In genomic region chr5:64877235-64878026, GRCm38 (mm10) we compare ENCODE assay signal across 8 mouse cellular contexts. TPM values are rescaled to one million over a fixed set of nuclear protein-coding genes. Genes with fewer than 3 reads are reported as not detected.
A peak's percentile ranks its signal among the peaks of the same experiment; 100 is the strongest.
DNase-seq lines count a peak whose midpoint lies in the region; ATAC-seq lines count a peak whose summit lies in the region.

No protein-coding gene starts in this region.

- H3K4me1 ChIP-seq in liver, embryonic 11.5 days (replicated peaks; ENCODE audit: control insufficient read depth, insufficient read depth, low read length), result peaks cover 8% of the 10 kb centered on the region
- peaks cover 36% of the 10 kb centered on the region for H3K4me1 ChIP-seq in embryonic facial prominence, embryonic 15.5 days
- H3K4me1 ChIP-seq in limb, embryonic 13.5 days, result peaks cover 40% of the 10 kb centered on the region
- H3K4me1 ChIP-seq in stomach, embryonic 16.5 days (ENCODE audit: control insufficient read depth, insufficient read depth, low read length), result peaks cover 29% of the 10 kb centered on the region

- no peak overlapping the region for H3K4me2 ChIP-seq in liver, embryonic 11.5 days
- peak overlapping the region; percentile 4; the same call in 1 of the 2 replicates for H3K4me2 ChIP-seq in embryonic facial prominence, embryonic 15.5 days (replicated peaks)
- H3K4me2 ChIP-seq in limb, embryonic 13.5 days (replicated peaks), result peak overlapping the region; percentile 25; the same call in 1 of the 2 replicates
- H3K4me2 ChIP-seq in stomach, embryonic 16.5 days (ENCODE audit: low read depth, low read length), result no peak overlapping the region

- ATAC-seq in liver, embryonic 11.5 days (replicated peaks; ENCODE audit: low FRiP score), result no peak
- ATAC-seq in embryonic facial prominence, embryonic 15.5 days (ENCODE audit: insufficient number of reproducible peaks, low FRiP score, low TSS enrichment, low read depth), result no peak; the same call in 1 of the 2 replicates
- no peak for ATAC-seq in limb, embryonic 13.5 days (ENCODE audit: low FRiP score, low read depth)
- no peak for ATAC-seq in stomach, embryonic 16.5 days (ENCODE audit: insufficient read depth, low FRiP score)

- DNase-seq in liver, embryonic 11.5 days (ENCODE audit: low spot score), result no peak
- no peak for DNase-seq in liver
- DNase-seq in ovary, postnatal 14 days (ENCODE audit: low spot score), result no peak
- DNase-seq in urinary bladder, adult 18-20 months (ENCODE audit: low spot score in 2 of 2), result no peak
- no peak for DNase-seq in thymus, postnatal 4 days

- no peaks in the 10 kb centered on the region for H3K27me3 ChIP-seq in liver, embryonic 11.5 days (replicated peaks; ENCODE audit: control insufficient read depth, insufficient read depth, low read length)
- H3K27me3 ChIP-seq in embryonic facial prominence, embryonic 15.5 days, result no peaks in the 10 kb centered on the region
- H3K27me3 ChIP-seq in limb, embryonic 13.5 days, result no peaks in the 10 kb centered on the region
- no peaks in the 10 kb centered on the region for H3K27me3 ChIP-seq in stomach, embryonic 16.5 days (ENCODE audit: control insufficient read depth, insufficient read depth, low read length)

- WGBS in liver, embryonic 11.5 days, result 52% methylated on average over 15 of the region's 15 CpGs
- 20% methylated on average over 15 of the region's 15 CpGs for WGBS in embryonic facial prominence, embryonic 15.5 days
- 29% methylated on average over 15 of the region's 15 CpGs for WGBS in limb, embryonic 13.5 days
- 41% methylated on average over 15 of the region's 15 CpGs for WGBS in stomach, embryonic 16.5 days

- no peak overlapping the region for H3K9ac ChIP-seq in liver, embryonic 11.5 days (ENCODE audit: low read depth, low read length)
- no peak overlapping the region for H3K9ac ChIP-seq in embryonic facial prominence, embryonic 15.5 days
- H3K9ac ChIP-seq in limb, embryonic 13.5 days, result no peak overlapping the region
- H3K9ac ChIP-seq in stomach, embryonic 16.5 days (ENCODE audit: low read length), result no peak overlapping the region

- H3K36me3 ChIP-seq in liver, embryonic 11.5 days (ENCODE audit: control insufficient read depth, insufficient read depth, low read length), result no peaks in the 10 kb centered on the region
- H3K36me3 ChIP-seq in embryonic facial prominence, embryonic 15.5 days, result no peaks in the 10 kb centered on the region
- no peaks in the 10 kb centered on the region for H3K36me3 ChIP-seq in limb, embryonic 13.5 days
- no peaks in the 10 kb centered on the region for H3K36me3 ChIP-seq in stomach, embryonic 16.5 days (ENCODE audit: control insufficient read depth, insufficient read depth, low read length)

- H3K27ac ChIP-seq in liver, embryonic 11.5 days (ENCODE audit: low read depth, low read length), result peak overlapping the region; percentile 67
- H3K27ac ChIP-seq in embryonic facial prominence, embryonic 15.5 days (replicated peaks), result peak overlapping the region; percentile 93
- H3K27ac ChIP-seq in limb, embryonic 13.5 days, result peak overlapping the region; percentile 90
- H3K27ac ChIP-seq in stomach, embryonic 16.5 days (ENCODE audit: low read length), result peak overlapping the region; percentile 49

- no peak overlapping the region for H3K4me3 ChIP-seq in liver, embryonic 11.5 days (ENCODE audit: low read depth, low read length)
- no peak overlapping the region for H3K4me3 ChIP-seq in embryonic facial prominence, embryonic 15.5 days (replicated peaks)
- H3K4me3 ChIP-seq in limb, embryonic 13.5 days, result no peak overlapping the region
- H3K4me3 ChIP-seq in stomach, embryonic 16.5 days (replicated peaks; ENCODE audit: low read length), result no peak overlapping the region

- H3K9me3 ChIP-seq in liver, embryonic 11.5 days (ENCODE audit: control insufficient read depth, low read length), result no peaks in the 10 kb centered on the region
- no peaks in the 10 kb centered on the region for H3K9me3 ChIP-seq in embryonic facial prominence, embryonic 15.5 days (replicated peaks)
- H3K9me3 ChIP-seq in limb, embryonic 13.5 days, result peaks cover 6% of the 10 kb centered on the region; the same call in 1 of the 2 replicates
- peaks cover 9% of the 10 kb centered on the region; the same call in 1 of the 2 replicates for H3K9me3 ChIP-seq in stomach, embryonic 16.5 days (replicated peaks; ENCODE audit: control insufficient read depth, low read length)

RNA-seq across cellular contexts. Expression of gene Tlr1, which starts 55.9 kb away (rescaled TPM):
- 0.55 and 0.78 TPM in 2 replicates for polyA plus RNA-seq in liver, embryonic 11.5 days (2014; fragmentation: Nextera tagmentation; extraction: Ambion mirVana)
- polyA plus RNA-seq in embryonic facial prominence, embryonic 15.5 days (2015; fragmentation: Nextera tagmentation; extraction: Ambion mirVana), result 1.3 and 1.7 TPM in 2 replicates
- 0.64 and 1.4 TPM in 2 replicates for polyA plus RNA-seq in limb, embryonic 13.5 days (2015; fragmentation: Nextera tagmentation; extraction: Ambion mirVana)
- polyA plus RNA-seq in stomach, embryonic 16.5 days (2015; fragmentation: Nextera tagmentation; extraction: Ambion mirVana), result 1.5 and 1.7 TPM in 2 replicates

Comparison
In these comparisons a context has a peak if more than half of its experiments do, and no peak if none do; other contexts are left out.
1. H3K4me2 ChIP-seq: peak in embryonic facial prominence, embryonic 15.5 days (single experiment) and limb, embryonic 13.5 days (single experiment); none in liver, embryonic 11.5 days (single experiment) and stomach, embryonic 16.5 days (single experiment).
2. Peak in every context shown above with its lines, with median percentiles within 50 percentile points of each other: H3K27ac ChIP-seq.